Mouse (Mus musculus) hindbrain, embryonic 16.5 days (tissue): ENCODE results near the gene Hhipl2. TPM values are rescaled to one million over a fixed set of nuclear protein-coding genes. Genes with fewer than 3 reads are reported as not detected.
"Not testable (repeated sequence)": the region's sequence is repeated elsewhere in the genome, so short reads cannot be mapped to it uniquely, and the experiment has no call there.

ENCODE experiments used
- ATAC-seq: fragments of 200-750 bp; cut with Nextera tagmentation; 2 replicates; pipeline ENCODE4 v1.8.0; 2017; ENCODE audit warnings: moderate TSS enrichment, moderate library complexity
- H3K27ac ChIP-seq: fragments of 300-500 bp; sonication (generic); 2 replicates; pipeline ENCODE4 v1.5.1; 2014; ENCODE audit warnings: low read depth, mild to moderate bottlenecking, control low read depth, low read length, moderate library complexity
- H3K27me3 ChIP-seq: fragments of 300-500 bp; sonication (generic); replicated peaks from 2 replicates; pipeline ENCODE4 v1.6.1; 2014; ENCODE audit warnings: low read length; ENCODE audit not compliant: control insufficient read depth, insufficient read depth
- H3K36me3 ChIP-seq: fragments of 300-500 bp; sonication (generic); 2 replicates; pipeline ENCODE4 v1.6.1; 2014; ENCODE audit warnings: mild to moderate bottlenecking, low read length, moderate library complexity, mixed read lengths; ENCODE audit not compliant: control insufficient read depth, insufficient read depth
- H3K4me1 ChIP-seq: fragments of 300-500 bp; sonication (generic); 2 replicates; pipeline ENCODE4 v1.6.1; 2014; ENCODE audit warnings: low read depth, low read length; ENCODE audit not compliant: control insufficient read depth, insufficient read depth
- H3K4me2 ChIP-seq: fragments of 300-500 bp; sonication (generic); 2 replicates; pipeline ENCODE4 v1.6.1; 2014; ENCODE audit warnings: mild to moderate bottlenecking, low read length, control low read depth, moderate library complexity
- H3K4me3 ChIP-seq: fragments of 300-500 bp; sonication (generic); 2 replicates; pipeline ENCODE4 v1.5.1; 2014; ENCODE audit warnings: mild to moderate bottlenecking, low read length, control low read depth, moderate library complexity
- H3K9ac ChIP-seq: fragments of 300-500 bp; sonication (generic); 2 replicates; pipeline ENCODE4 v1.6.1; 2014; ENCODE audit warnings: low read depth, mild to moderate bottlenecking, control low read depth, low read length, moderate library complexity
- H3K9me3 ChIP-seq: fragments of 300-500 bp; sonication (generic); 2 replicates; pipeline ENCODE4 v1.6.1; 2014; ENCODE audit warnings: mild to moderate bottlenecking, low read length, moderate library complexity; ENCODE audit not compliant: control insufficient read depth
- WGBS: fragments of 180-500 bp; shearing (Covaris S2); extraction: QIAGEN DNeasy Blood & Tissue Kit; methylation state at CpG from one replicate; pipeline ENCODE4 v1.1.7; 2014; 5-methylcytosine and 5-hydroxymethylcytosine counted together
- polyA plus RNA-seq: library from polyadenylated mRNA; unstranded; fragments of >200 nt; fragmentation: Nextera tagmentation; extraction: Ambion mirVana; gene quantifications from 2 replicates; pipeline ENCODE4 v1.2.1, GENCODE M21; 2015

The Hhipl2 gene
- polyA plus RNA-seq, result 0.19 TPM in 2 replicates

- H3K27me3 ChIP-seq, result no peaks in the 10 kb centered on the region
- H3K36me3 ChIP-seq, result no peaks in the 10 kb centered on the region
- no peak within 1 kb of the TSS for H3K4me2 ChIP-seq
- H3K9me3 ChIP-seq, result no peaks in the 10 kb centered on the region
- H3K9ac ChIP-seq, result no peak within 1 kb of the TSS
- no peak within 1 kb of the TSS for H3K4me3 ChIP-seq
- no peak within 1 kb of the TSS for H3K27ac ChIP-seq
- ATAC-seq, result no peak
- WGBS, result 73% methylated on average over 12 of the region's 12 CpGs
- no peaks in the 10 kb centered on the region for H3K4me1 ChIP-seq
Observed at GRCm38 (mm10) chr1:183417873-183418272, at the start of gene Hhipl2. TSS of gene Hhipl2 (plus strand) at chr1:183418215.

DNA sequence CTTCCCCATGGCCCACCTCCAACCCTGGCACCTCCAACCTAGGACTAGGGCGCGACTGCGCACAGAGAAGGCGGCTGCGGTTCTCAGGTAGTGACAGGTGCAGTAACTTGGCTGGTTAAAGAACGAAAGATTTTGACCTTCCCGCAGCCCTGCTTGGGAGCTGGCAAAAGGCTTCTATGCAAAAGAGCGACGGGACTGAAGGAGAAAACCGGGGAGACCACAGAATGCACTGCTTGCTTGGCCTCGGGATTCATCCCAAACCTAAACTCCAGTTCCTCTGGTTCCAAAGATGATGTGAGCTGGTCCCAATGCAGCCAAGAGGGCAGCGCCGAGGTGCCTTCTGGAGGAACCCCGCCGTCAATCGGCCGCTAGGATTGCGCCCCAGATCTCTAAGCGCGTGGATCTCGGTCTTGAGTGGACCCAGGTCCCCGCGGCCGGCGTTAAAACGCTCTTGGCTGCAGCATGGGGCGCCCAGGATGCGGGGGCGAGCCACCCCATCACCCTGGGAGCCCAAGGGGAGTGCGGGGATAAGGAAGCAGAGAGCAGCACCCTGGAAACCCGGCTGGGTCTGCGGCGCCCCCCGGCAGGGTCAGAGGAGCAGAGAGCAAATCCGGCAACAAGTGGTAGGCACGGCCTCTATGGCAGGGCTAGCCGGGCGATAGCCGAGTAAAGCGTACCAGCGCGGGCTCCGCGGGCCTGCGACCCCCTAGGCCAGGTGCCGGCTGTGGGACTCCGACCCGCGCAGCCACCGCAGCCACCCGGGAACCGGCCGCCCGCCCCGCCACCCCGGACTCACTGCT lies 49.2 kb upstream of the Hhipl2 start:
- Histone ChIP-seq H3K4me2 (peak overlapping the region; percentile 91), H3K9me3 (no peaks in the 10 kb centered on the region), H3K36me3 (peaks cover 2% of the 10 kb centered on the region; the same call in 1 of the 2 replicates), H3K4me3 (peak overlapping the region; percentile 93), H3K9ac (peak overlapping the region; percentile 87), H3K4me1 (peaks cover 13% of the 10 kb centered on the region), H3K27me3 (no peaks in the 10 kb centered on the region), H3K27ac (peak overlapping the region; percentile 79)
- ATAC-seq, result peak; percentile 76
- WGBS, result under 1% methylated on average over 51 of the region's 56 CpGs

DNA sequence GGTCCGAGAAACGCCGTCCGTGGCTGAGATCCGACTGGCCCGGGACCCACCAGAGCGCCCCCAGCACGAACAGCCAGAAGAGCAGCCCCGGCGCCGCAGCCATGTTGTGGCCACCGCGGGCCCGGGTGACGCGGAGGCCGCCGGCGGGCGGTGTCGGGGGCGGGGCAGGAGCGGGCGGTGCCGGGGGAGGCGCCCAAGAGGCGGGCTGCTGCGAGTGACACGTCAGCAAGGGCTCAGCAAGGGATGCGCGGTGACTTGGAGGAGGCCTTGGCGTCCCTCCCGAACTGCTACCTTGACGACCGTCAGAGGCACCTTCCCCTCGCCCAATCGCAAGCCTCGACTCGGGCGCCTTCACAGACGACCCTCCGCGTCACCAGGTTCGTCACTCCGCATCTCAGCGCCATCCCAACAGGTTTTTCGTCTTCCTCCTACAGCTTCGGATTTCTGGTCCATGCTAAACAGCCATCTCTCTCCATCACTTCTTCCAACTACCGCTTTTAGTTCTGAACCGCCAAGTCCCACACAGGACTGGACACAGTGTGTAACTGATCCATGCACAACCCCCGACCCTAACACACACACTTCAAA lies 48.5 kb upstream of the Hhipl2 start, which contains the start of gene Mia3:
Gene Mia3 (minus strand): TSS at position 127 of the 588 bp plus-strand sequence.
- ATAC-seq, result peak; percentile 98
- Histone ChIP-seq H3K27me3 (no peaks in the 10 kb centered on the region), H3K4me2 (peak within 1 kb of the TSS; percentile 91), H3K4me1 (peaks cover 13% of the 10 kb centered on the region), H3K27ac (peak within 1 kb of the TSS; percentile 79), H3K9ac (peak within 1 kb of the TSS; percentile 87), H3K9me3 (no peaks in the 10 kb centered on the region), H3K36me3 (no peaks in the 10 kb centered on the region), H3K4me3 (peak within 1 kb of the TSS; percentile 93)
- WGBS, result under 1% methylated on average over 34 of the region's 51 CpGs

- no peak overlapping the region for H3K4me2 ChIP-seq
- no peak overlapping the region for H3K9ac ChIP-seq
- 74% methylated on average over 5 of the region's 5 CpGs for WGBS
- no peak for ATAC-seq
- H3K27ac ChIP-seq, result no peak overlapping the region
- no peaks in the 10 kb centered on the region for H3K9me3 ChIP-seq
- peaks cover 2% of the 10 kb centered on the region; the same call in 1 of the 2 replicates for H3K27me3 ChIP-seq
- no peak overlapping the region for H3K4me3 ChIP-seq
- H3K36me3 ChIP-seq, result no peaks in the 10 kb centered on the region
- H3K4me1 ChIP-seq, result peaks cover 3% of the 10 kb centered on the region
Observed at GRCm38 (mm10) chr1:183374728-183375127, 43.3 kb upstream of the Hhipl2 start.

DNA sequence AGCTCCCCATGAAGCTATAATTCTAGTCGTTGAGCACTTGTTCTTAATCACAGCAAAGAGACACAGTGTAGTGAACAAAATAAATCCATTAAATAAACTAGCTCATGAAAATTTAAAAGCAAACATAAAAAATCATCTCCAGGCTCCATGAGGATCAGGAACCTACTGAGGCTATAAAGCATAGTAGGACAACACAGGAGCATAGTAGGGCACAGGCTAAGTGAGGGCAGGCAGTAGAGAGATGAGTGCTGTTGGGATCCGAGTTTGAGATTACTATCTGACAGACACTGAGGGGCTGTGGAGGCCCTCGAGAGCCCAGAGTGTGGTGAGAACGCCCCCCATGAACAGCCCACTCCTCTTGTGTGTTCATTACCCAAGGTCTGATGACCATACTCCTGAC lies 41.0 kb upstream of the Hhipl2 start:
- H3K36me3 ChIP-seq, result no peaks in the 10 kb centered on the region
- ATAC-seq, result no peak
- H3K27me3 ChIP-seq, result peaks cover 2% of the 10 kb centered on the region; the same call in 1 of the 2 replicates
- H3K4me3 ChIP-seq, result no peak overlapping the region
- no peaks in the 10 kb centered on the region for H3K4me1 ChIP-seq
- no peaks in the 10 kb centered on the region for H3K9me3 ChIP-seq
- WGBS, result 73% methylated on average over 4 of the region's 4 CpGs
- no peak overlapping the region for H3K9ac ChIP-seq
- H3K27ac ChIP-seq, result no peak overlapping the region
- H3K4me2 ChIP-seq, result no peak overlapping the region

DNA sequence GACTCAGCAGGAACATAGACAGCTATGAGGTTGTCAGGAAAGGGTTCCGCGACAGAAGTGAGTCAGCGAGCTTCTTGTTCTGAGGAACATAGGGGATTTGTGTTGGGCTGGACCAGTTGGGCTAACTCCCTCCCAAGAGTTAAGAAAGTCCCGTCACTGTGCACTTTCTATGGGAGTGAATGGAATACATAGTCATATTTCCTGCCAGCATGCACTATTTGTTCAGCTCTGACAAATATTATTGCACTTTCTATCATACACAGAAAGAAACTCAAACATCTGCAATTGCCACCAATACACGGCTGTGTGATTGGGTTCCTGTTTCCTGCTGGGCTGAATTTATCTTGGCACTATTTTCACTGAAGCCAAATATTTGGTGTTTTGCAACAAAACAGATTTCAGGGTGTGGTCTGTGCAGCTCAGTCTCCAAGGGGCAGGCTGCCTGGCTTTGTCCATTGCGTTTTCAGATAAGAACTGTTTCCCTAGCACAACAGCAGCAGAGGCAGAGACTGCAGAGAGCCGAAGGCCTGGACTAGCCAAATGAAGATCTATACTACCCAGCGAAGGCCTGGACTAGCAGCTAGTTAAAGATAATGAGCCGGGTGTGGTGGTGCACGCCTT lies 39.6 kb upstream of the Hhipl2 start:
- Histone ChIP-seq H3K27me3 (peaks cover 2% of the 10 kb centered on the region; the same call in 1 of the 2 replicates), H3K9ac (no peak overlapping the region), H3K36me3 (no peaks in the 10 kb centered on the region), H3K4me1 (no peaks in the 10 kb centered on the region), H3K4me2 (no peak overlapping the region), H3K27ac (no peak overlapping the region), H3K9me3 (no peaks in the 10 kb centered on the region), H3K4me3 (no peak overlapping the region)
- ATAC-seq, result no peak
- 86% methylated on average over 10 of the region's 10 CpGs for WGBS

- not testable (repeated sequence) for H3K4me2 ChIP-seq, H3K27ac ChIP-seq, H3K9ac ChIP-seq, H3K9me3 ChIP-seq, H3K27me3 ChIP-seq, H3K4me1 ChIP-seq, H3K4me3 ChIP-seq, ATAC-seq, H3K36me3 ChIP-seq
- 90% methylated on average over 3 of the region's 3 CpGs for WGBS
Observed at GRCm38 (mm10) chr1:183379376-183379775, 38.6 kb upstream of the Hhipl2 start.

DNA sequence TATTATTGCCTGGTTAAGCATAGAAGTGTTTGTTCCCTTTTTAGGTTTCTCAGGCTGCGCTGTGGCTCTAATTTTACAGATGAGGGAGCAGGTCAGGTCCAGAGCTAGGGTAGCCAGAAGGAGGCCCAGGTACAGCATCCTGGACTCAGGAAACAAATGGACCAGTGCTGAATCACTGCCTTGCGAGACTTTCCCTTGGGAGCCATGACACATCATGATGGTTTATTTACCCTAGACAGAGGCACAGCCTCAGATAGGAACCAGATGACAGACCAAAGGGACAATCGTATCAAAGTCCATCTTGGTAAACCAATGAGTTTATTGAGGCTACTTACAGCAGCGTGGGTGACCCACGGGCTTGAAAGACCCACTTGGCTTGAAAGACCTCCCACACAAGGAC lies 36.2 kb upstream of the Hhipl2 start:
- no peak for ATAC-seq
- WGBS, result 88% methylated on average over 5 of the region's 5 CpGs
- Histone ChIP-seq H3K4me3 (no peak overlapping the region), H3K27ac (no peak overlapping the region), H3K27me3 (peaks cover 13% of the 10 kb centered on the region), H3K36me3 (no peaks in the 10 kb centered on the region), H3K4me2 (no peak overlapping the region), H3K9me3 (no peaks in the 10 kb centered on the region), H3K4me1 (no peaks in the 10 kb centered on the region), H3K9ac (no peak overlapping the region)

GRCm38 (mm10) chr1:183382621-183383020 lies 35.4 kb upstream of the Hhipl2 start:
- H3K36me3 ChIP-seq, result no peaks in the 10 kb centered on the region
- H3K4me2 ChIP-seq, result no peak overlapping the region
- 85% methylated on average over 2 of the region's 2 CpGs for WGBS
- peaks cover 15% of the 10 kb centered on the region for H3K27me3 ChIP-seq
- no peaks in the 10 kb centered on the region for H3K9me3 ChIP-seq
- H3K4me1 ChIP-seq, result no peaks in the 10 kb centered on the region
- H3K4me3 ChIP-seq, result no peak overlapping the region
- H3K9ac ChIP-seq, result no peak overlapping the region
- no peak overlapping the region for H3K27ac ChIP-seq
- ATAC-seq, result no peak
